Mouse (Mus musculus) cerebellum, postnatal 14 days (tissue): Measurements from ENCODE around the gene Runx3.

Experiments
- DNase-seq, 2 experiments: peaks; one replicate each; pipeline ENCODE4 v3.0.0; 2021; ENCODE audit warnings: mixed read lengths in 2 of 2

The Runx3 gene

GRCm38 (mm10) chr4:135221632-135222407, 101.4 kb downstream of the Runx3 start:
- no peak for DNase-seq

- DNase-seq = no peak
These were observed 103.4 kb downstream of the Runx3 start for GRCm38 (mm10) chr4:135223808-135224207.

- DNase-seq = no peak
These were observed 105.7 kb downstream of the Runx3 start for GRCm38 (mm10) chr4:135226008-135226667.
